Mouse (Mus musculus) erythroblast, embryonic 14.5 days (primary cell): Measurements from ENCODE around the gene Siah2.

ENCODE experiments used
- GATA1 ChIP-seq: IDR thresholded peaks from 2 replicates; pipeline ENCODE4 v1.6.1; 2012; ENCODE audit warnings: low read length, inconsistent platforms, mixed read lengths
- TAL1 ChIP-seq: IDR thresholded peaks from 3 replicates; pipeline ENCODE4 v1.6.1; 2012; ENCODE audit warnings: low read length, inconsistent platforms, mixed read lengths

DNA sequence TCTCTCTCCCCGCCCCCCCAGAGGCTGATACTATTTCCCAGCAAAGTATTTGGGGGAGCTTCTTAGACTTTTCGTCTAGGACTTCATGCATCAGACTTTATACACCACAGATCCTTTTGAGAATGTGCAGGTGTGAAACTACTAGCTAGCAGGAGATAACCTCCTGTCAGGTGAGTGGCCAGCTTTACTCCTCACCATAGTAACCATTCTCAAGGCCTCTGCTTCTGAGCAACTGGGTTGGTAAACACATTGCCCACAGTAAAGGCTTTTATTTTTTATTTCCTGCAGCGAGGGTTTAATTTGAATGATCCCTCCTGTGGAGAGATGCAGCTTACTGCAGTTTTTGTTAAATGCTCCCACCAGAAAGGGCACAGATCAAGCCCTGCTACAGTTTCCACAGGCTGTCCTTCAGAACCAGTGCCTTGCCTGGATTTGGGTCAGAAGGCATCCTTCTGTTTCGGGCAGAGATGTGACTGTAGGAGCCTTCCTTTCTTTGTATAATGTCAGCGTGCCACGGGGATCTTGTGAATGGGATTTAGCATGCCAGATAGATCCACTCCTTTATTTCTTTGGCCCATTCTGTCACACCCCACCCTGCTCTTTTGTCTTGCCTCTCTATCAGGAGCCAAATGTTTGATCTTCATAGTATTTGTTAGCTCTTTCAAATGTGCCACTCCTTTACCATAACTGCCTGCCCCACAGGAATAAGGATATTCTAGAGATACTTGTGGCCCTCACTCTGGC lies 46.3 kb upstream of the Siah2 start:
- TF ChIP-seq GATA1 (no peak), TAL1 (no peak)
